Mouse (Mus musculus): ENCODE measurements around the gene Slit1.

DNA sequence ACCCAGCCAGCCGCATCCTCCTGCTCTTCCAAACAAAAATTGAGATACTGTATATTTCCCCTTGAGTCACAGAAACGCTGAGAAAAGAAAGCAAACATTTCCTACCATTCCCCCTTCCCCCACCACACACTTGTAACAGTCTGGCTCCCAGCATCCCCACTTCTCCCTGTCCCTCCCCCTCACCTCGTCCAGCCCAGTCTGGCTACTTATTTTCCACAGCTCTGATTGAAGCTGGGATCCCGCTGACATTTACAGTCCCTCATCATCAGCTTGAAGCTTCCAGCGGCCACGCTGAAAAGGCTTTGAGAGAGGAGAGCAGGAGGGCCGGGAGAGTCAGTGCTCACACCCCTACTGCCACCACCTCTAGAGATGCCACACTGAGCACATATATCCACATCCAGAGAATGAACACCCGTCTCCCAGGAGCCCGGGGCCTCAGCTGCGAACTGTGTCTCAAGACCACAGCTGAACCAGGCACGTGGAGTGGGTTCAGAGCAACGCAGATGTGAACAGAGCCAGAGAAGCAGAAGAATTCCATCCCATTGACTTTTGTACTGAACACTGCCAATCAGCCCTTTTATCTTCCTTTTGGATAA lies 73.6 kb downstream of the Slit1 start:
- no peak for TF ChIP-seq CTCF (IDR thresholded peaks at IDR 0.05)
- no peak for TF ChIP-seq EP300 (IDR thresholded peaks at IDR 0.05)

All from lung, postnatal 0 days (tissue).